Mouse (Mus musculus): Measurements from ENCODE around the gene Baiap3. TPM values are rescaled to one million over a fixed set of nuclear protein-coding genes. Genes with fewer than 3 reads are reported as not detected.
"Not testable (repeated sequence)": the region's sequence is repeated elsewhere in the genome, so short reads cannot be mapped to it uniquely, and the experiment has no call there.

Gene Baiap3
- polyA plus RNA-seq, 1 experiment = 23.8 TPM

DNA sequence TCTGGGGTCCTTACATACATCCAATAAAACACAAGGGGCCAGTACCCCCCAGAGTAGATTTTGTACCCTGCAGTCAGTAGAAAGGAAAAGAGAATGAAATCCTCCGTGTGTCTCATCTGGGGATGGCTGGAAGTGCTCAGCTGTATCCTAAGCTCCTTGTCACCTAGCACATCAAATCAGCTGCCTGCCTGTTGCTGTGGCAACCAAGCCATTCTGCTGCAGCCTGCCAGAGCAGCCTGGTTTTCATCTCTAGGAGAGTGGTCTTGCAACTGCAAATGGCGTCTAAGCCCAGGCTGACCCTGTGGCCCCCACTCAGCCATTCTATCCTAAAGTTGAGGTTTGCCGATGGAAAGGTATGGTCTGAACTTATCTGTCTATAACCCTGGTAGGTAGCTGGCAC lies 3.5 kb downstream of the Baiap3 start:
- 41% methylated on average over 3 of the region's 3 CpGs for WGBS
- no peaks in the 10 kb centered on the region for H3K4me1 ChIP-seq (ENCODE audit: control insufficient read depth, insufficient read depth, low read length)
- H3K4me3 ChIP-seq (replicated peaks; ENCODE audit: extremely low read depth, low read depth, low read length) = no peak overlapping the region
- no peak for DNase-seq
- TF ChIP-seq CTCF (IDR thresholded peaks at IDR 0.05; ENCODE audit: insufficient read depth, low read length) (no peak), POLR2A (IDR thresholded peaks at IDR 0.05; ENCODE audit: borderline replicate concordance, extremely low read depth, low read depth, low read length) (no peak)

DNA sequence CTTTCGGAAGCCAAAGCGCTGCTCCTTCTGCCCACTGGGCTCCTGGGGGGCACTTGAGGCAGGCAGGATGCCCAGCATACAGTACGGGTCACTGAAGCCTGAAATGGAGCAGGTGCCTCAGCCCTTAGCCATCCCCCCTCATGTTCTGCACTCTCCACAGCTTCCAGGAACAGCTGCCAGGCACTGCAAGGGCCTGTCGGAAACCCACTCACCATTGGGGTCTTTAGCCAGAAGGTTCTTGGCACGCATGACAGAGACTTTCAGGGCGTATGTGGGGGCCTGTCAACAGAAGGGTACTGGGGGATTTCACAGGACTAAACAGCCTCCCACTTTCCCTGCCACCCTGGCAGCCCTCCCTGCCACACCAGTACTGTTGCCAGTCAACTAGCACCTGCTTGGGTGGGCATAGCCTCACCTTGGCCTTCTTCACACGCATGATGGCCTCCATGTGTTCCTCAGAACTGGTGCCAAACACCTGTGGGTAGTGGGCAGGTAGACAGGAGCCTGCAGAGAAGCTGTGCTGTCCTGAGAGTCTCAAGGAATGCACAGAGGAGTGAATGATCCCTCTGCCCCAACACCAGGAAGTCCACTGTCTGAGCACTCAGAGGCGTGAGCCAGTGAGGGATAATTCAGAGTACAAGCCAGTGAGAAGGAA lies 5.9 kb downstream of the Baiap3 start:
- Histone ChIP-seq H3K4me3 (replicated peaks; ENCODE audit: extremely low read depth, low read depth, low read length) (no peak overlapping the region), H3K4me1 (ENCODE audit: control insufficient read depth, insufficient read depth, low read length) (no peaks in the 10 kb centered on the region)
- no peak for DNase-seq
- TF ChIP-seq CTCF (IDR thresholded peaks at IDR 0.05; ENCODE audit: insufficient read depth, low read length) = no peak
- no peak for TF ChIP-seq POLR2A (IDR thresholded peaks at IDR 0.05; ENCODE audit: borderline replicate concordance, extremely low read depth, low read depth, low read length)
- 80% methylated on average over 8 of the region's 8 CpGs for WGBS

DNA sequence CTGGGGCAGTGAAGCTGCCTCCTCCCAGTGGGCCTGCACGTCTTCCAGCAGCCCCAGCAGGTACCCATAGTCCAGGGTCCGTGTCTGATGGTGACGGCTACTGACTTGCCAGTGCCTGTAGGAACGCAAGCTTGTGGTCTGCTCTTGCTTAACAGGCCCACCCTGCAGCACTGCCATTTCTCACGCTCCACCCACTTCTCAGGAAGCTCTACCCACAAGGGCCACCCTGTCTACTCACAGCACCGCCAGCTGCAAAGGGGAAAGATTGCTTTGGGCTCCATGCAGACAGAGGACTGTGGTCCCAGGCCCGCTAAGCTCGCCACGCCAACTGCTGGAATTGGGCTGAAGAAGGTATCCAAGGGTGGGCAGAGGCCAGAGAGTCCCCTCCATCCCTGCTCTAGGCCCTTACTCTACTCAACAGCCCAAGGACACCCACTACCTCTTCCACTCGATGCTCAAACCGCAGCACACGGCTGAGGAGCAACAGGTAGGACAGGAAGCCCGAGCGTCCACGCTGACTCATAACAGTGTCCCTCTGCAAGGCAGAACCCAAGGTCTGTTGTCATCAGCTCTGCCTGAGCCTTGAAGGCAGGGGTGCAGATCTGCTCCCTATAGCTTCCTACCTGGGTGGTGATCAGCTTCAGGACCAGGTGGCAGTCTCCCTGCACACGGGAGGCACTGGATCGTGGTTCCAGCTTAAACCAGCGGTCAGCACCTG lies 8.0 kb downstream of the Baiap3 start:
- Histone ChIP-seq H3K4me1 (ENCODE audit: control insufficient read depth, insufficient read depth, low read length) (no peaks in the 10 kb centered on the region), H3K4me3 (replicated peaks; ENCODE audit: extremely low read depth, low read depth, low read length) (no peak overlapping the region)
- 61% methylated on average over 18 of the region's 18 CpGs for WGBS
- TF ChIP-seq POLR2A (IDR thresholded peaks at IDR 0.05; ENCODE audit: borderline replicate concordance, extremely low read depth, low read depth, low read length) (no peak), CTCF (IDR thresholded peaks at IDR 0.05; ENCODE audit: insufficient read depth, low read length) (no peak)
- no peak for DNase-seq

- no peak for DNase-seq
- TF ChIP-seq CTCF (IDR thresholded peaks at IDR 0.05; ENCODE audit: insufficient read depth, low read length) = no peak
- H3K4me3 ChIP-seq (replicated peaks; ENCODE audit: extremely low read depth, low read depth, low read length) = no peak overlapping the region
- 77% methylated on average over 16 of the region's 16 CpGs for WGBS
- H3K4me1 ChIP-seq (ENCODE audit: control insufficient read depth, insufficient read depth, low read length) = no peaks in the 10 kb centered on the region
These were observed 11.9 kb downstream of the Baiap3 start for GRCm38 (mm10) chr17:25244239-25244638.

DNA sequence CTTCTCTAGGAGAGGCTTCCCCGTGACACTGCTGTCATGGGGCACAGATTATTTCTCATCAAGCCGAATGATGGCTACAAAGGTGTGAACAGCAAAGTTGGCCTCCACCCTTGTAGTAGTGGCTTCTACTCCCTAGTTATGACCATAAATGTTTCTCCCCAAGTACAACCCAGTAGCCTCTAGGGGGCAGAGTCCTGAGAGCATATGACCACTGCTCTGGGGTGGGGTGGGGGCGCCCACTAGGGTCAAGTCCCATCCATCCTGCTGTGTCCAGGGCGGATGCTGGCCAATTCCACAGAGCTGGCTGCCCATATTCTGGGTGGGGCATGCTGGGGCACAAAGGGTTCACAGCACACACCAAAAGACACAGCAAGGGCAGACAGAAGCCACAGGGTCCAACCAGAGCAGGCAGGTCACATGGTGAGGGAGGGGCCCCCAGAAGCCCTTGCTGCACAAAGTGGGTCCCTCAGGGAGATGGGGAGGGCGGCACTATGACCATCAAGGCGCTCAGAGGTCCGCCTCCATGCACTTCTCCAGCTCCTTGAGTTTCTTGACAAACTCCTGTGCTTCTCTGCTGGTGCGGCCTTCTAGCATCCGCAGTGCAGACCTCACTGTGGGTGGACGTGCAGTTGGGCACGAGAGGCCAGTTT lies 12.9 kb downstream of the Baiap3 start:
- 88% methylated on average over 11 of the region's 11 CpGs for WGBS
- TF ChIP-seq POLR2A (IDR thresholded peaks at IDR 0.05; ENCODE audit: borderline replicate concordance, extremely low read depth, low read depth, low read length) (no peak), CTCF (IDR thresholded peaks at IDR 0.05; ENCODE audit: insufficient read depth, low read length) (no peak)
- no peaks in the 10 kb centered on the region for H3K4me1 ChIP-seq (ENCODE audit: control insufficient read depth, insufficient read depth, low read length)
- no peak overlapping the region for H3K4me3 ChIP-seq (replicated peaks; ENCODE audit: extremely low read depth, low read depth, low read length)
- no peak for DNase-seq

GRCm38 (mm10) chr17:25239695-25240636 lies 16.2 kb downstream of the Baiap3 start, which contains the start of the genes Gnptg and Tsr3:
TSS of gene Gnptg (minus strand) at chr17:25240124.
TSS of gene Tsr3 (plus strand) at chr17:25240170.
- Histone ChIP-seq H3K4me3 (replicated peaks; ENCODE audit: extremely low read depth, low read depth, low read length) (peak within 1 kb of the TSS; percentile 64), H3K4me1 (ENCODE audit: control insufficient read depth, insufficient read depth, low read length) (no peaks in the 10 kb centered on the region)
- under 1% methylated on average over 80 of the region's 80 CpGs for WGBS
- no peak for TF ChIP-seq CTCF (IDR thresholded peaks at IDR 0.05; ENCODE audit: insufficient read depth, low read length)
- peak; percentile 70; the same call in 1 of the 2 replicates for TF ChIP-seq POLR2A (IDR thresholded peaks at IDR 0.05; ENCODE audit: borderline replicate concordance, extremely low read depth, low read depth, low read length)
- peak; percentile 78 for DNase-seq

DNA sequence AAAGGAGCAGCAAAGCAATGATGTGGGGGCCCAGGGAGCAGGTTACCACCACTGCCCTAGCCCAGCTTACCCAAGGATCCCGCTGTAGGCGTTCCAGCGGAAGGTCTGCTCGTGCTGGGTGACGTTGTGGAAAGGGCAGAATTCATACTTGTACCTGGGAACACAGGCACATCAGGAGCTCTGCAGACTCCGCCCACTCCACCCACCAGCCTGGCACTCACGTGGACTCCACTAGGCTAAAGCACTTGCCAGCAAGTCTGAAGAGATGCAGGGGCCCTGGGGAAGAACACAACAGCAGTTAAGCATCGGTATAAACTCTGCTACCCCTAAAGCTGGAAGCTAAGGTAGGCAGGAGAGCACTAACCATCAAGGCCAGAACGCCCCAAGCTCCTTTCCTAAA lies 20.5 kb downstream of the Baiap3 start:
- WGBS = 82% methylated on average over 9 of the region's 9 CpGs
- TF ChIP-seq CTCF (IDR thresholded peaks at IDR 0.05; ENCODE audit: insufficient read depth, low read length) = no peak
- no peak for TF ChIP-seq POLR2A (IDR thresholded peaks at IDR 0.05; ENCODE audit: borderline replicate concordance, extremely low read depth, low read depth, low read length)
- DNase-seq = no peak
- no peak overlapping the region for H3K4me3 ChIP-seq (replicated peaks; ENCODE audit: extremely low read depth, low read depth, low read length)
- H3K4me1 ChIP-seq (ENCODE audit: control insufficient read depth, insufficient read depth, low read length) = no peaks in the 10 kb centered on the region

GRCm38 (mm10) chr17:25231621-25232020 lies 24.5 kb downstream of the Baiap3 start:
- H3K4me3 ChIP-seq (replicated peaks; ENCODE audit: extremely low read depth, low read depth, low read length); DNase-seq; H3K4me1 ChIP-seq (ENCODE audit: control insufficient read depth, insufficient read depth, low read length): not testable (repeated sequence)
- 92% methylated on average over 6 of the region's 11 CpGs for WGBS

DNA sequence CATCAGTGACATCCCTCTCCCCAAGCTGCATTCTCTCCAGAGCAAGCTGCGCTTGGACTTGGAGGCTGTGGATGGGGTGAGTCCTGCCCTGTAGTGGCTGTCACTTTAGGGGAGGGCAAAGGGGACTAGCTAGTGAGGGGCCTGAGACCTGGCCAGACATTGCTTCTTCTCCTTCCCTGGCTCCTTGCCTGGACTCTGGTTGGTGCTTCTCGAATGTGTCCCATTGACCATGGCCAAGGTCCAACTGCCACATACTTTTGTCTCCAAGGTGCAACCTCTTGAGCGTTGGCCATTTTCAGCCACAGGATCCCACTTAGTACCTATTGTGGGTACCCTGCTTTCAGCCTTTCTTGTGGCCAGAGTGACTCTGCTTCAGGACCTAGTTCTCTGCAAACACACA lies 25.5 kb downstream of the Baiap3 start:
- WGBS = 58% methylated on average over 3 of the region's 3 CpGs
- Histone ChIP-seq H3K4me1 (ENCODE audit: control insufficient read depth, insufficient read depth, low read length) (no peaks in the 10 kb centered on the region), H3K4me3 (replicated peaks; ENCODE audit: extremely low read depth, low read depth, low read length) (no peak overlapping the region)
- DNase-seq = no peak
- TF ChIP-seq POLR2A (IDR thresholded peaks at IDR 0.05; ENCODE audit: borderline replicate concordance, extremely low read depth, low read depth, low read length) (no peak), CTCF (IDR thresholded peaks at IDR 0.05; ENCODE audit: insufficient read depth, low read length) (no peak)

- peak; percentile 33 for DNase-seq
- WGBS = 51% methylated on average over 17 of the region's 17 CpGs
- H3K4me3 ChIP-seq (replicated peaks; ENCODE audit: extremely low read depth, low read depth, low read length); H3K4me1 ChIP-seq (ENCODE audit: control insufficient read depth, insufficient read depth, low read length): not testable (repeated sequence)
These were observed 26.0 kb downstream of the Baiap3 start for GRCm38 (mm10) chr17:25230014-25230655.

Measured in lung, adult 2 months (tissue).